Mouse (Mus musculus) CH12.LX (cell line): ENCODE measurements around the gene Gm28557. TPM values are rescaled to one million over a fixed set of nuclear protein-coding genes. Genes with fewer than 3 reads are reported as not detected.

Source experiments
- DNase-seq: peaks from one replicate; pipeline ENCODE4 v3.0.0-alpha.2; 2013; ENCODE audit errors: extremely low read depth
- H3K27ac ChIP-seq: 2 replicates; pipeline ENCODE4 v1.5.1; 2012; ENCODE audit warnings: low read depth, mild to moderate bottlenecking, control low read depth, moderate library complexity; ENCODE audit not compliant: insufficient read depth
- H3K27me3 ChIP-seq: replicated peaks from 2 replicates; pipeline ENCODE3; 2012; ENCODE audit warnings: inconsistent platforms
- H3K36me3 ChIP-seq, 2 experiments: replicated peaks in 1 of 2; 2 replicates each; pipeline versions ENCODE3 to v1.6.1; 2012; ENCODE audit warnings: inconsistent platforms in 1 of 2, low read length in 1 of 2, mild to moderate bottlenecking in 1 of 2, mixed read lengths in 1 of 2, moderate library complexity in 1 of 2; ENCODE audit not compliant: control insufficient read depth in 1 of 2, insufficient read depth in 1 of 2
- H3K4me1 ChIP-seq, 2 experiments: 2 replicates each; pipeline ENCODE4 v1.6.1; 2012; ENCODE audit warnings: inconsistent platforms in 1 of 2, moderate library complexity in 1 of 2; ENCODE audit not compliant: insufficient read depth in 2 of 2, control insufficient read depth in 1 of 2
- H3K4me2 ChIP-seq: 2 replicates; pipeline ENCODE4 v1.6.1; 2012; ENCODE audit warnings: low read depth, mild to moderate bottlenecking, control low read depth; ENCODE audit not compliant: poor library complexity, insufficient read depth, severe bottlenecking
- H3K4me3 ChIP-seq, 3 experiments: fragments of 150-350 bp in 1 of 3; sonication (generic) in 1 of 3; replicated peaks in 1 of 3; 2 replicates each; pipeline versions ENCODE3 to v1.5.1; 2011 to 2012; ENCODE audit warnings: low read depth in 2 of 3, low read length in 2 of 3, mild to moderate bottlenecking in 2 of 3, moderate library complexity in 2 of 3, control low read depth in 1 of 3, improper control_type of control experiment in 1 of 3, inconsistent platforms in 1 of 3, mixed read lengths in 1 of 3; ENCODE audit not compliant: poor library complexity in 1 of 3
- H3K79me2 ChIP-seq: replicated peaks from 2 replicates; pipeline ENCODE4 v1.6.1; 2012; ENCODE audit warnings: mild to moderate bottlenecking, moderate library complexity; ENCODE audit not compliant: control insufficient read depth, poor library complexity, insufficient read depth, severe bottlenecking; ENCODE audit errors: extremely low read depth
- H3K9ac ChIP-seq: 2 replicates; pipeline ENCODE4 v1.6.1; 2012; ENCODE audit warnings: low read depth, mild to moderate bottlenecking, control low read depth, moderate library complexity; ENCODE audit not compliant: insufficient read depth
- H3K9me3 ChIP-seq: replicated peaks from 2 replicates; pipeline ENCODE3; 2012; ENCODE audit warnings: low read length, inconsistent platforms, mixed read lengths
- BHLHE40 ChIP-seq: IDR thresholded peaks from 2 replicates; pipeline ENCODE4 v1.6.1; 2011; ENCODE audit warnings: mild to moderate bottlenecking, low read depth, low read length, improper control_type of control experiment
- CHD1 ChIP-seq: IDR thresholded peaks from 2 replicates; pipeline ENCODE4 v1.6.1; 2012; ENCODE audit warnings: low read depth, low read length, improper control_type of control experiment, inconsistent platforms
- CHD2 ChIP-seq: IDR thresholded peaks from 2 replicates; pipeline ENCODE4 v1.6.1; 2011; ENCODE audit warnings: low read length, improper control_type of control experiment
- ETS1 ChIP-seq: conservative IDR thresholded peaks from 2 replicates; pipeline ENCODE4 v1.6.1; 2012; ENCODE audit warnings: low read depth, mild to moderate bottlenecking, inconsistent platforms, low read length, improper control_type of control experiment, moderate library complexity
- GABPA ChIP-seq: IDR thresholded peaks from 2 replicates; pipeline ENCODE4 v1.6.1; 2012; ENCODE audit warnings: low read depth, low read length, improper control_type of control experiment, inconsistent platforms; ENCODE audit not compliant: insufficient replicate concordance
- HCFC1 ChIP-seq: IDR thresholded peaks from 2 replicates; pipeline ENCODE4 v1.6.1; 2012; ENCODE audit warnings: low read depth, mild to moderate bottlenecking, inconsistent platforms, low read length, improper control_type of control experiment
- KAT2A ChIP-seq: IDR thresholded peaks from 2 replicates; pipeline ENCODE4 v1.6.1; 2012; ENCODE audit warnings: low read length, improper control_type of control experiment, inconsistent platforms; ENCODE audit not compliant: insufficient replicate concordance
- MAX ChIP-seq: IDR thresholded peaks from 2 replicates; pipeline ENCODE4 v1.6.1; 2011; ENCODE audit warnings: low read length, improper control_type of control experiment
- MYC ChIP-seq: IDR thresholded peaks from 2 replicates; pipeline ENCODE4 v1.6.1; 2011; ENCODE audit warnings: low read depth, mild to moderate bottlenecking, improper control_type of control experiment, low read length
- NELFE ChIP-seq: IDR thresholded peaks from 2 replicates; pipeline ENCODE4 v1.6.1; 2011; ENCODE audit warnings: low read depth, low read length, improper control_type of control experiment
- NRF1 ChIP-seq: IDR thresholded peaks from 2 replicates; pipeline ENCODE4 v1.6.1; 2014; ENCODE audit warnings: low read depth, mild to moderate bottlenecking, inconsistent platforms, low read length, improper control_type of control experiment, moderate library complexity
- PAX5 ChIP-seq: IDR thresholded peaks from 2 replicates; pipeline ENCODE4 v1.6.1; 2012; ENCODE audit warnings: low read length, inconsistent platforms, mixed read lengths
- POLR2AphosphoS2 ChIP-seq: IDR thresholded peaks from 2 replicates; pipeline ENCODE4 v1.6.1; 2011; ENCODE audit warnings: low read depth, low read length, improper control_type of control experiment
- RCOR1 ChIP-seq: conservative IDR thresholded peaks from 2 replicates; pipeline ENCODE4 v1.6.1; 2012; ENCODE audit warnings: low read depth, mild to moderate bottlenecking, inconsistent platforms, low read length, improper control_type of control experiment
- SIN3A ChIP-seq: IDR thresholded peaks from 2 replicates; pipeline ENCODE4 v1.6.1; 2012; ENCODE audit warnings: low read length, improper control_type of control experiment, inconsistent platforms
- SMC3 ChIP-seq: IDR thresholded peaks from 2 replicates; pipeline ENCODE4 v1.6.1; 2011; ENCODE audit warnings: low read depth, low read length, improper control_type of control experiment
- TCF12 ChIP-seq: IDR thresholded peaks from 2 replicates; pipeline ENCODE4 v1.6.1; 2014; ENCODE audit warnings: low read depth, mild to moderate bottlenecking, inconsistent platforms, low read length, improper control_type of control experiment
- UBTF ChIP-seq: IDR thresholded peaks from 2 replicates; pipeline ENCODE4 v1.6.1; 2012; ENCODE audit warnings: low read depth, mild to moderate bottlenecking, inconsistent platforms, low read length, improper control_type of control experiment, moderate library complexity
- USF2 ChIP-seq: conservative IDR thresholded peaks from 2 replicates; pipeline ENCODE4 v1.6.1; 2011; ENCODE audit warnings: low read depth, low read length, improper control_type of control experiment
- ZKSCAN1 ChIP-seq: IDR thresholded peaks from 2 replicates; pipeline ENCODE4 v1.6.1; 2012; ENCODE audit warnings: low read depth, inconsistent platforms, low read length, improper control_type of control experiment, borderline replicate concordance
- ZMIZ1 ChIP-seq: IDR thresholded peaks from 2 replicates; pipeline ENCODE4 v1.6.1; 2012; ENCODE audit warnings: low read depth, mild to moderate bottlenecking, inconsistent platforms, low read length, improper control_type of control experiment
- ZNF384 ChIP-seq: IDR thresholded peaks from 2 replicates; pipeline ENCODE4 v1.6.1; 2012; ENCODE audit warnings: low read depth, low read length, improper control_type of control experiment, inconsistent platforms
- dilution Hi-C: fragments of 300-500 bp; cut with MboI; formaldehyde crosslinking; loops from 2 replicates; pipeline ENCODE4 v1.14.3; 2020; ENCODE audit warnings: low sequenced_read_pairs; ENCODE audit not compliant: extremely low pct_unique_long_range_greater_than_20kb, extremely low pct_ligation_motif_present
- in situ Hi-C: fragments of 300-500 bp; cut with MboI; formaldehyde crosslinking; loops from 3 replicates; pipeline ENCODE4 v1.14.3; 2019; ENCODE audit warnings: low sequenced_read_pairs, low pct_ligation_motif_present, low pct_unique_long_range_greater_than_20kb, mixed read lengths
- polyA plus RNA-seq: library from polyadenylated mRNA; unstranded; fragments of >175 nt; gene quantifications from 2 replicates; pipeline ENCODE4 v1.2.1, GENCODE M21; 2012; ENCODE audit warnings: low read depth; ENCODE audit not compliant: insufficient read length
- total RNA-seq, 2 experiments: library from RNA; depleted of rRNA; stranded (reverse); fragments of 300-350 nt in 1 of 2; fragments of >200 nt in 1 of 2; gene quantifications; 2 replicates each; pipeline ENCODE4 v1.2.3; 2012 to 2014

Gene Gm28557
- total and polyA plus RNA-seq, 3 experiments, result 1.6 to 3.4 (median 2.9) TPM

- no peak overlapping the region for H3K4me2 ChIP-seq
- no peak for TF ChIP-seq MYC
- no peak for TF ChIP-seq TCF12
- no peak for TF ChIP-seq PAX5
- TF ChIP-seq KAT2A, result no peak
- no peak for TF ChIP-seq POLR2AphosphoS2
- no peak for TF ChIP-seq GABPA
- no peak for TF ChIP-seq ZNF384
- no peak for TF ChIP-seq UBTF
- no peak for TF ChIP-seq ZMIZ1
- no peak for TF ChIP-seq RCOR1
- TF ChIP-seq, all 38 proteins: peak for 0
- Histone ChIP-seq H3K36me3 (no peaks in the 10 kb centered on the region), H3K4me1 (peaks cover 0 to 6% of the 10 kb centered on the region in 2 experiments; a peak in 2 of 4 replicates), H3K27ac (no peak overlapping the region), H3K9ac (no peak overlapping the region), H3K27me3 (no peaks in the 10 kb centered on the region), H3K9me3 (no peaks in the 10 kb centered on the region), H3K79me2 (no peaks in the 10 kb centered on the region), H3K4me3 (no peak overlapping the region)
- no peak for DNase-seq
- in situ Hi-C loops, result no loop called here
- dilution Hi-C loops, result no loop called here
Observed at GRCm38 (mm10) chr13:67113287-67113686, 4.9 kb upstream of the Gm28557 start.

- no peaks in the 10 kb centered on the region for H3K36me3 ChIP-seq
- in situ Hi-C loops, result no loop called here
Observed at GRCm38 (mm10) chr13:67112096-67112495, 3.7 kb upstream of the Gm28557 start.

More at GRCm38 (mm10) chr13:67112096-67112495, 3.7 kb upstream of the Gm28557 start:
- dilution Hi-C loops, result no loop called here
- 0 out of 2 replicates have a peak, but pooled peaks cover 4% of the 10 kb centered on the region for H3K79me2 ChIP-seq
- DNase-seq, result no peak
- no peak overlapping the region for H3K27ac ChIP-seq
- TF ChIP-seq HCFC1 (no peak), MYC (no peak), SIN3A (no peak), ZKSCAN1 (no peak), SMC3 (no peak), NELFE (no peak), ETS1 (no peak), BHLHE40 (no peak), MAX (no peak), USF2 (no peak), ZMIZ1 (no peak), NRF1 (no peak), CHD1 (no peak), CHD2 (no peak)
- H3K9me3 ChIP-seq, result no peaks in the 10 kb centered on the region
- H3K27me3 ChIP-seq, result no peaks in the 10 kb centered on the region
- peaks cover 5 to 13% of the 10 kb centered on the region in 2 experiments for H3K4me1 ChIP-seq
- H3K9ac ChIP-seq, result no peak overlapping the region
- H3K4me2 ChIP-seq, result no peak overlapping the region
- no peak overlapping the region for H3K4me3 ChIP-seq
